Comparison of ENCODE assay signal across 9 mouse cellular contexts in the genomic region with DNA sequence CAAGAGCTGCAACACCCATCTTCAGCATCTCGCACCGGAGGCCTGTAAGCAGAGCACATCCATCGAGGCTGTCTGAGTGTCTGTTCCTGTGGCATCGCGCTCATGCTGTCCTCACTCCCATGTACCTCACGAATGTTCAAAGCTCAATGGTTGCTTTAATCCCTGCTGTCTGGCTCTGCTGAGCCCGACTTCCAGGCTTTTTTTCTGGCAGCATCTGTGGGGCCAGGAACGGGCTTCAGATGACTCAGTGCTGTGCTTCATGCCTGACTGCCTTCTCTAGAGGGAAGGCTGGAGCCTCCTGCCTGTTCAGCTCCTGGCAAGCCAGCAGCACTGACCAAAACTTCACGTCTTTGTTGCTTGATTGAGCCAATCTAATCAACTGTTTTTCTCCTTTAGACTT.
DNase-seq lines count a peak whose midpoint lies in the region; ATAC-seq and TF ChIP-seq lines count a peak whose summit lies in the region.
"Had no signal": no experiment of that assay in that cellular context is flagged by ENCODE, and none has a peak within 500 bp of the region (broad histone marks: within the 10 kb centered on the region; RNA-seq: fewer than 3 reads in every experiment).

No protein-coding gene starts in this region.

- H3K4me2 ChIP-seq in neural tube, embryonic 11.5 days (ENCODE audit: low read depth) = no peak overlapping the region
- H3K4me2 ChIP-seq in neural tube, embryonic 15.5 days = no peak overlapping the region
- H3K4me2 ChIP-seq in intestine, postnatal 0 days (replicated peaks; ENCODE audit: low read depth) = peak overlapping the region; percentile 57
- H3K4me2 ChIP-seq in stomach, embryonic 16.5 days (ENCODE audit: low read depth, low read length) = no peak overlapping the region
- no peak overlapping the region for H3K4me2 ChIP-seq in midbrain, embryonic 13.5 days (replicated peaks)

- H3K9me3 ChIP-seq in neural tube, embryonic 11.5 days (ENCODE audit: control insufficient read depth, low read length) = no peaks in the 10 kb centered on the region
- H3K9me3 ChIP-seq in neural tube, embryonic 15.5 days (replicated peaks) = no peaks in the 10 kb centered on the region
- no peaks in the 10 kb centered on the region for H3K9me3 ChIP-seq in intestine, postnatal 0 days (ENCODE audit: control insufficient read depth)
- no peaks in the 10 kb centered on the region for H3K9me3 ChIP-seq in stomach, embryonic 16.5 days (replicated peaks; ENCODE audit: control insufficient read depth, low read length)
- no peaks in the 10 kb centered on the region for H3K9me3 ChIP-seq in midbrain, embryonic 13.5 days

- H3K4me3 ChIP-seq in neural tube, embryonic 11.5 days (ENCODE audit: low read depth, low read length) = no peak overlapping the region
- no peak overlapping the region for H3K4me3 ChIP-seq in neural tube, embryonic 15.5 days (replicated peaks)
- H3K4me3 ChIP-seq in intestine, postnatal 0 days (ENCODE audit: low read depth, low read length) = no peak overlapping the region
- no peak overlapping the region for H3K4me3 ChIP-seq in stomach, embryonic 16.5 days (replicated peaks; ENCODE audit: low read length)
- H3K4me3 ChIP-seq in midbrain, embryonic 13.5 days (replicated peaks) = no peak overlapping the region

- no peak for TF ChIP-seq CTCF in intestine, postnatal 0 days (IDR thresholded peaks at IDR 0.05; ENCODE audit: low read depth)

- no peak overlapping the region for H3K9ac ChIP-seq in neural tube, embryonic 11.5 days (ENCODE audit: low read length)
- no peak overlapping the region for H3K9ac ChIP-seq in neural tube, embryonic 15.5 days (replicated peaks)
- H3K9ac ChIP-seq in intestine, postnatal 0 days (ENCODE audit: low read depth, low read length) = no peak overlapping the region
- H3K9ac ChIP-seq in stomach, embryonic 16.5 days (ENCODE audit: low read length) = 0 out of 2 replicates have a peak overlapping the region, but pooled peaks have one; percentile 7
- H3K9ac ChIP-seq in midbrain, embryonic 13.5 days (replicated peaks) = no peak overlapping the region

- no peaks in the 10 kb centered on the region; the same call in 1 of the 2 replicates for H3K36me3 ChIP-seq in neural tube, embryonic 11.5 days (ENCODE audit: control insufficient read depth, insufficient read depth, low read length)
- H3K36me3 ChIP-seq in neural tube, embryonic 15.5 days = no peaks in the 10 kb centered on the region
- H3K36me3 ChIP-seq in intestine, postnatal 0 days (ENCODE audit: control insufficient read depth, insufficient read depth) = peaks cover 4% of the 10 kb centered on the region
- no peaks in the 10 kb centered on the region for H3K36me3 ChIP-seq in stomach, embryonic 16.5 days (ENCODE audit: control insufficient read depth, insufficient read depth, low read length)
- peaks cover 6% of the 10 kb centered on the region; the same call in 1 of the 2 replicates for H3K36me3 ChIP-seq in midbrain, embryonic 13.5 days

- no peak for DNase-seq in frontal cortex, postnatal 10 days (ENCODE audit: low spot score in 2 of 2)
- DNase-seq in neural tube, embryonic 11.5 days (ENCODE audit: low spot score) = peak; percentile 17
- DNase-seq: heart, adult 11 months had no signal

- peak; percentile 78 for ATAC-seq in frontal cortex, adult (ENCODE audit: low TSS enrichment)
- no peak for ATAC-seq in neural tube, embryonic 11.5 days (ENCODE audit: insufficient read depth, low FRiP score, low TSS enrichment)
- no peak for ATAC-seq in neural tube, embryonic 15.5 days (ENCODE audit: low FRiP score)
- ATAC-seq in intestine, postnatal 0 days = peak; percentile 46
- 0 out of 2 replicates have a peak, but pooled peaks have one; percentile 15 for ATAC-seq in stomach, embryonic 16.5 days (ENCODE audit: insufficient read depth, low FRiP score)
- no peak for ATAC-seq in midbrain, embryonic 13.5 days
- ATAC-seq in inflammation-experienced regulatory T-cells, adult 6 months = no peak

- no peak overlapping the region for H3K27ac ChIP-seq in neural tube, embryonic 11.5 days (ENCODE audit: low read depth, low read length)
- H3K27ac ChIP-seq in neural tube, embryonic 15.5 days (replicated peaks) = no peak overlapping the region
- H3K27ac ChIP-seq in intestine, postnatal 0 days (ENCODE audit: low read depth, low read length) = peak overlapping the region; percentile 79
- peak overlapping the region; percentile 38; the same call in 1 of the 2 replicates for H3K27ac ChIP-seq in stomach, embryonic 16.5 days (ENCODE audit: low read length)
- H3K27ac ChIP-seq in midbrain, embryonic 13.5 days = no peak overlapping the region

- no peaks in the 10 kb centered on the region for H3K27me3 ChIP-seq in neural tube, embryonic 11.5 days (ENCODE audit: control insufficient read depth, insufficient read depth, low read length)
- no peaks in the 10 kb centered on the region for H3K27me3 ChIP-seq in neural tube, embryonic 15.5 days (replicated peaks)
- no peaks in the 10 kb centered on the region for H3K27me3 ChIP-seq in intestine, postnatal 0 days (replicated peaks; ENCODE audit: control insufficient read depth, insufficient read depth, low read length)
- no peaks in the 10 kb centered on the region for H3K27me3 ChIP-seq in stomach, embryonic 16.5 days (ENCODE audit: control insufficient read depth, insufficient read depth, low read length)
- no peaks in the 10 kb centered on the region for H3K27me3 ChIP-seq in midbrain, embryonic 13.5 days

- no peaks in the 10 kb centered on the region for H3K4me1 ChIP-seq in neural tube, embryonic 11.5 days (ENCODE audit: control insufficient read depth, insufficient read depth, low read length)
- peaks cover 20% of the 10 kb centered on the region for H3K4me1 ChIP-seq in neural tube, embryonic 15.5 days
- peaks cover 10% of the 10 kb centered on the region; the same call in 1 of the 2 replicates for H3K4me1 ChIP-seq in intestine, postnatal 0 days (replicated peaks; ENCODE audit: control insufficient read depth, insufficient read depth, low read length)
- H3K4me1 ChIP-seq in stomach, embryonic 16.5 days (ENCODE audit: control insufficient read depth, insufficient read depth, low read length) = peaks cover 45% of the 10 kb centered on the region
- peaks cover 6% of the 10 kb centered on the region for H3K4me1 ChIP-seq in midbrain, embryonic 13.5 days (replicated peaks)

- WGBS in neural tube, embryonic 11.5 days = 70% methylated on average over 9 of the region's 9 CpGs
- 66% methylated on average over 9 of the region's 9 CpGs for WGBS in neural tube, embryonic 15.5 days
- WGBS in intestine, postnatal 0 days = 46% methylated on average over 9 of the region's 9 CpGs
- 58% methylated on average over 9 of the region's 9 CpGs for WGBS in stomach, embryonic 16.5 days
- 51% methylated on average over 9 of the region's 9 CpGs for WGBS in midbrain, embryonic 13.5 days

Comparison
In these comparisons a context has a peak if more than half of its experiments do, and no peak if none do; other contexts are left out.
1. ATAC-seq: peak in frontal cortex, adult (single experiment), intestine, postnatal 0 days (single experiment) and stomach, embryonic 16.5 days (single experiment); none in neural tube, embryonic 11.5 days (single experiment), neural tube, embryonic 15.5 days (single experiment), midbrain, embryonic 13.5 days (single experiment) and inflammation-experienced regulatory T-cells, adult 6 months (single experiment).
2. H3K27ac ChIP-seq: peak in intestine, postnatal 0 days (single experiment) and stomach, embryonic 16.5 days (single experiment); none in neural tube, embryonic 11.5 days (single experiment), neural tube, embryonic 15.5 days (single experiment) and midbrain, embryonic 13.5 days (single experiment).